Comparison of ENCODE assay signal across 15 mouse cellular contexts in the genomic region with DNA sequence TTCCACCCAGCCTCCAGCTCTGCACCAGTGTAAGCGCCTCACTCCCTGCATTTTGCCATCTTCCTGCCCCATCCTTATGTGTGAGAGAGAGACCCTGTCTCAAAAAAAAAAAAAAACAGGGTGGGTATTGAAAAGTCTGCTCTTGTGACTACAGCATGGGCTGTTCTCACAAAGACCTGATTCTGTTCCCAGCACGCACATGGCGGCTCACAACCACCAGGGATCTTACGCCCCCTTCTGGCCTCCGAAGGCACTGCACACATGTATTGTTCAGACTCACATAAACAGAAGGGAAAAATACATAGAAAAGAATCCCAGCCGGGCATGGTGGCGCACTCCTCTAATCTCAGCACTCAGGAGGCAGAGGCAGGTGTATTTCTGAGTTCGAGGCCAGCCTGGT. TPM values are rescaled to one million over a fixed set of nuclear protein-coding genes. Genes with fewer than 3 reads are reported as not detected.
DNase-seq lines count a peak whose midpoint lies in the region; ATAC-seq and TF ChIP-seq lines count a peak whose summit lies in the region.
"Had no signal": no experiment of that assay in that cellular context is flagged by ENCODE, and none has a peak within 500 bp of the region (broad histone marks: within the 10 kb centered on the region; RNA-seq: fewer than 3 reads in every experiment).

No protein-coding gene starts in this region.

- no peak for ATAC-seq in hindbrain, embryonic 13.5 days (ENCODE audit: low FRiP score)
- ATAC-seq in hindbrain, embryonic 11.5 days (ENCODE audit: low FRiP score) = no peak
- no peak for ATAC-seq in stomach, postnatal 0 days (ENCODE audit: low FRiP score, low TSS enrichment)
- no peak for ATAC-seq in erythroblast, adult 5-6 weeks (replicated peaks; ENCODE audit: low FRiP score, poor library complexity, severe bottlenecking)
- ATAC-seq: forebrain, embryonic 14.5 days had no signal

- WGBS in hindbrain, embryonic 13.5 days = 62% methylated on average over 8 of the region's 8 CpGs
- WGBS in hindbrain, embryonic 11.5 days = 65% methylated on average over 8 of the region's 8 CpGs
- WGBS in stomach, postnatal 0 days = 68% methylated on average over 8 of the region's 8 CpGs

- H3K4me1 ChIP-seq in hindbrain, embryonic 13.5 days (replicated peaks) = peaks cover 30% of the 10 kb centered on the region
- no peaks in the 10 kb centered on the region for H3K4me1 ChIP-seq in hindbrain, embryonic 11.5 days (replicated peaks; ENCODE audit: control insufficient read depth, insufficient read depth, low read length)
- no peaks in the 10 kb centered on the region for H3K4me1 ChIP-seq in stomach, postnatal 0 days (replicated peaks; ENCODE audit: control insufficient read depth, insufficient read depth)

- TF ChIP-seq EP300 in stomach, postnatal 0 days (optimal IDR thresholded peaks at IDR 0.05) = no peak

- no peak overlapping the region for H3K9ac ChIP-seq in hindbrain, embryonic 13.5 days
- H3K9ac ChIP-seq in hindbrain, embryonic 11.5 days (ENCODE audit: low read depth, low read length) = no peak overlapping the region
- H3K9ac ChIP-seq in stomach, postnatal 0 days (ENCODE audit: low read length) = no peak overlapping the region
- H3K9ac ChIP-seq: hindbrain, embryonic 12.5 days had no signal

- TF ChIP-seq CTCF in stomach, postnatal 0 days (IDR thresholded peaks at IDR 0.05; ENCODE audit: low read depth) = peak; percentile 49

- no peak for DNase-seq in hindbrain, embryonic 11.5 days (ENCODE audit: low spot score)
- peak; percentile 43 for DNase-seq in retina, postnatal 1 day
- DNase-seq in retina, embryonic 14.5 days (ENCODE audit: low spot score) = no peak
- DNase-seq in R1 (ENCODE audit: low read depth, low spot score) = peak; percentile 93
- DNase-seq in stomach, postnatal 0 days (ENCODE audit: low spot score) = no peak
- DNase-seq in spleen, postnatal 10 days (ENCODE audit: low spot score in 2 of 2) = no peak
- DNase-seq: heart, adult 18-20 months; kidney, postnatal 4 days; lung, postnatal 10 days had no signal

- peaks cover 46% of the 10 kb centered on the region for H3K27me3 ChIP-seq in hindbrain, embryonic 13.5 days
- H3K27me3 ChIP-seq in hindbrain, embryonic 11.5 days (ENCODE audit: control insufficient read depth, insufficient read depth, low read length) = peaks cover 13% of the 10 kb centered on the region
- 0 out of 2 replicates have a peak, but pooled peaks cover 3% of the 10 kb centered on the region for H3K27me3 ChIP-seq in stomach, postnatal 0 days (ENCODE audit: control insufficient read depth, insufficient read depth, low read length)

- 0 out of 2 replicates have a peak, but pooled peaks cover 16% of the 10 kb centered on the region for H3K36me3 ChIP-seq in hindbrain, embryonic 13.5 days
- H3K36me3 ChIP-seq in hindbrain, embryonic 11.5 days (ENCODE audit: control insufficient read depth, insufficient read depth, low read length) = no peaks in the 10 kb centered on the region
- H3K36me3 ChIP-seq in stomach, postnatal 0 days (ENCODE audit: control insufficient read depth, insufficient read depth, low read length) = no peaks in the 10 kb centered on the region
- H3K36me3 ChIP-seq: embryonic facial prominence, embryonic 10.5 days; hindbrain, embryonic 12.5 days had no signal

- no peaks in the 10 kb centered on the region for H3K9me3 ChIP-seq in hindbrain, embryonic 13.5 days
- H3K9me3 ChIP-seq in hindbrain, embryonic 11.5 days (ENCODE audit: control insufficient read depth, low read length) = no peaks in the 10 kb centered on the region
- no peaks in the 10 kb centered on the region for H3K9me3 ChIP-seq in stomach, postnatal 0 days (ENCODE audit: control insufficient read depth, low read length)
- H3K9me3 ChIP-seq: embryonic facial prominence, embryonic 10.5 days; hindbrain, embryonic 12.5 days had no signal

- 0 out of 2 replicates have a peak overlapping the region, but pooled peaks have one; percentile 29 for H3K4me2 ChIP-seq in hindbrain, embryonic 13.5 days
- no peak overlapping the region for H3K4me2 ChIP-seq in hindbrain, embryonic 11.5 days (replicated peaks; ENCODE audit: low read depth, low read length)
- H3K4me2 ChIP-seq in stomach, postnatal 0 days (replicated peaks; ENCODE audit: low read depth) = no peak overlapping the region

- no peak overlapping the region for H3K4me3 ChIP-seq in hindbrain, embryonic 13.5 days
- H3K4me3 ChIP-seq in hindbrain, embryonic 11.5 days (ENCODE audit: low read depth, low read length) = no peak overlapping the region
- H3K4me3 ChIP-seq in stomach, postnatal 0 days (ENCODE audit: low read depth, low read length) = no peak overlapping the region
- H3K4me3 ChIP-seq: embryonic facial prominence, embryonic 10.5 days; hindbrain, embryonic 12.5 days; myocyte had no signal

- H3K27ac ChIP-seq in hindbrain, embryonic 13.5 days = no peak overlapping the region
- H3K27ac ChIP-seq in hindbrain, embryonic 11.5 days (ENCODE audit: low read depth, low read length) = no peak overlapping the region
- no peak overlapping the region for H3K27ac ChIP-seq in stomach, postnatal 0 days (replicated peaks)
- H3K27ac ChIP-seq: embryonic facial prominence, embryonic 10.5 days; hindbrain, embryonic 12.5 days had no signal

RNA-seq across cellular contexts. Expression of gene Diras1, which starts 2.7 kb away (rescaled TPM):
- 37.5 and 40.2 TPM in 2 replicates for polyA plus RNA-seq in hindbrain, embryonic 13.5 days (2015; fragmentation: Nextera tagmentation; extraction: Ambion mirVana)
- 3.4 and 5.8 TPM in 2 replicates for polyA plus RNA-seq in hindbrain, embryonic 11.5 days (2014; fragmentation: Nextera tagmentation; extraction: Ambion mirVana)
- polyA plus RNA-seq in stomach, postnatal 0 days (2015; fragmentation: Nextera tagmentation; extraction: Ambion mirVana) = 0.40 and 0.42 TPM in 2 replicates
- not detected in 2 replicates for total RNA-seq in erythroblast, adult 5-6 weeks (2015; ENCODE audit: low replicate concordance)
- total RNA-seq in erythroblast, adult 5-6 weeks (2017; ENCODE audit: low replicate concordance) = not detected in 2 replicates
- total RNA-seq: heart, adult 18-20 months had no signal

RNA-seq across cellular contexts. Expression of gene Gng7, which starts 8.0 kb away (rescaled TPM):
- 13.4 and 13.5 TPM in 2 replicates for polyA plus RNA-seq in hindbrain, embryonic 13.5 days (2015; fragmentation: Nextera tagmentation; extraction: Ambion mirVana)
- 6.6 and 7.2 TPM in 2 replicates for polyA plus RNA-seq in hindbrain, embryonic 11.5 days (2014; fragmentation: Nextera tagmentation; extraction: Ambion mirVana)
- 1.3 and 1.8 TPM in 2 replicates for polyA plus RNA-seq in stomach, postnatal 0 days (2015; fragmentation: Nextera tagmentation; extraction: Ambion mirVana)
- not detected in 2 replicates for total RNA-seq in erythroblast, adult 5-6 weeks (2015; ENCODE audit: low replicate concordance)
- not detected in 2 replicates for total RNA-seq in erythroblast, adult 5-6 weeks (2017; ENCODE audit: low replicate concordance)

RNA-seq across cellular contexts. Expression of gene Slc39a3, which starts 14.5 kb away (rescaled TPM):
- 42.3 and 44.0 TPM in 2 replicates for polyA plus RNA-seq in hindbrain, embryonic 13.5 days (2015; fragmentation: Nextera tagmentation; extraction: Ambion mirVana)
- polyA plus RNA-seq in hindbrain, embryonic 11.5 days (2014; fragmentation: Nextera tagmentation; extraction: Ambion mirVana) = 9.2 and 11.0 TPM in 2 replicates
- 11.0 and 11.1 TPM in 2 replicates for polyA plus RNA-seq in stomach, postnatal 0 days (2015; fragmentation: Nextera tagmentation; extraction: Ambion mirVana)
- total RNA-seq in erythroblast, adult 5-6 weeks (2015; ENCODE audit: low replicate concordance) = 2.1 and 2.5 TPM in 2 replicates
- total RNA-seq in erythroblast, adult 5-6 weeks (2017; ENCODE audit: low replicate concordance) = 2.7 and 3.8 TPM in 2 replicates

RNA-seq across cellular contexts. Expression of gene Sgta, which starts 37.2 kb away (rescaled TPM):
- 292 and 304 TPM in 2 replicates for polyA plus RNA-seq in hindbrain, embryonic 13.5 days (2015; fragmentation: Nextera tagmentation; extraction: Ambion mirVana)
- 200 and 210 TPM in 2 replicates for polyA plus RNA-seq in hindbrain, embryonic 11.5 days (2014; fragmentation: Nextera tagmentation; extraction: Ambion mirVana)
- polyA plus RNA-seq in stomach, postnatal 0 days (2015; fragmentation: Nextera tagmentation; extraction: Ambion mirVana) = 93.7 and 98.7 TPM in 2 replicates
- 6.7 and 20.3 TPM in 2 replicates for total RNA-seq in erythroblast, adult 5-6 weeks (2015; ENCODE audit: low replicate concordance)
- 14.8 and 18.1 TPM in 2 replicates for total RNA-seq in erythroblast, adult 5-6 weeks (2017; ENCODE audit: low replicate concordance)

RNA-seq across cellular contexts. Expression of gene Thop1, which starts 47.1 kb away (rescaled TPM):
- polyA plus RNA-seq in hindbrain, embryonic 13.5 days (2015; fragmentation: Nextera tagmentation; extraction: Ambion mirVana) = 45.0 and 46.9 TPM in 2 replicates
- polyA plus RNA-seq in hindbrain, embryonic 11.5 days (2014; fragmentation: Nextera tagmentation; extraction: Ambion mirVana) = 44.1 and 46.4 TPM in 2 replicates
- polyA plus RNA-seq in stomach, postnatal 0 days (2015; fragmentation: Nextera tagmentation; extraction: Ambion mirVana) = 77.2 and 83.8 TPM in 2 replicates
- total RNA-seq in erythroblast, adult 5-6 weeks (2015; ENCODE audit: low replicate concordance) = 1.9 TPM in 1 of 2 replicates, not detected in the other
- total RNA-seq in erythroblast, adult 5-6 weeks (2017; ENCODE audit: low replicate concordance) = 3.1 and 4.1 TPM in 2 replicates

Comparison
In these comparisons a context has a peak if more than half of its experiments do, and no peak if none do; other contexts are left out.
1. DNase-seq: peak in retina, postnatal 1 day (single experiment) and R1 (single experiment); none in hindbrain, embryonic 11.5 days (single experiment), retina, embryonic 14.5 days (single experiment), stomach, postnatal 0 days (single experiment) and spleen, postnatal 10 days (0 of 2).